Mouse (Mus musculus) v-Abl transformed pro-B cells (cell line): ENCODE results near the gene Rnpep.

Source experiments
- in situ Hi-C, 2 experiments: fragments of 400-800 bp; cut with MboI; formaldehyde crosslinking; loops; one replicate each; pipeline ENCODE4 v1.15.1; 2025; ENCODE audit not compliant: unreplicated experiment in 2 of 2

Gene Rnpep

DNA sequence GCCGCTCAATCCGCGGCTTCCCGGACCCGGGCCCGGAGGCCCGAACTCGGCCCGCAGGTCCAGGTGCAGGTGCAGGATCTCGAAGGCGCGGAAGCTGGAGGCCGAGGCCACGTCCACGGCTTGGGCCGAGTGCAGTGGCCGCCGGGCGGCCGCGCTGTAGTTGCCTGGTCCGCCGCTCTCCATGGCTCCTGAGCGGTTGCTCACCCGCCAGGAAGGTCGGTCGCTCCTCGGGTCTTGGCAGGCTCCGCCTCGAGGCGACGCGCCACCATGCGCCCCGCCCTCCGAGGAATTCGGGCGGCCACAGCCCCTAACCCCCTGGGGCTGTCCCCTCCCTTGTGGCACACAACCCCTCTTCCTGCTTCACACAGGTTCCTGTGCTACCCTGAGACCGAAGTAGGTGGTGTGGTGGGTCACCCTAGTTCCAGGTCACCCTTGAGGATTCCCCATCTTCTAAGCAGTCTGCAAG lies at the start of gene Rnpep:
Rnpep (minus strand) TSS at position 259 of the 466 bp plus-strand sequence.
- in situ Hi-C loops, result no loop called here

DNA sequence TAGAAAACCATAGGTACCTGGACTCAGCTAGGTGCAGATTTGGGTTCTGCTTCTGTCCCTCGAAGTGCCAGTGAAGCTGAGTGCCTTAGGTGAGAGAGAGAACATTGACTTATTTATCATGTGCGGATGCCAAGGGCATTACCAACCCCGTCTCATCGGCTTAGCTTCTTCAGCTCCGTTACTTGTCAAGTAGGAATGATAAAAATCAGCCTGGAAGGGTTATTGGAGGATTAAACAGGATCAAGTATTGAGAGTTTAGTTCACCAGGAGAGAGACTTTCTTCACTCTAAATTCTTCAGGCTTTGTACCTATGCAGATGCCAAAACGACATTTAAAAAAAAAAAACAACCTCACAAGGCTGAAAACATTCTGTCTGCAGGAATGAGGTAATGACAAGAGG lies 46.7 kb upstream of the Rnpep start:
- in situ Hi-C loops, result no loop called here

DNA sequence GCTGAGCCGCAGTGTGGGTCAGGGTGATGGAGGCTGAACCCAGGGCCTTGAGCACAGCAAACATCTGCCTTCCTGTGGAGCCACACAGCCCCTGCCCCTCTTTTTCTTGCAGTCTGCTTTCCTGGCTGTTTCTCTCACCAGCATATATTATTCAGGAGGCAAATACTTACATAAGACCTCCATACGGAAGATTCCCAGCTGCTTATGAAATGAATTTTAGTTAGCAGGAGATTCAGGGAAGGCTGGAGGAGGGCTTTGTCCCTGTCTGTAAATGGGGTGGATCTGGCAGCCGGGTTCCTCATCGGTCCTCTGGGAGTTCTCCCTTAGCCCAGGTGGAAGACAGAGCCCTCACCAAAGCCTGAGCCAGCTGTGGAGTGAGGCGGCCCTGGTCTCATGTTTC lies 44.5 kb upstream of the Rnpep start:
- in situ Hi-C loops, result no loop called here

DNA sequence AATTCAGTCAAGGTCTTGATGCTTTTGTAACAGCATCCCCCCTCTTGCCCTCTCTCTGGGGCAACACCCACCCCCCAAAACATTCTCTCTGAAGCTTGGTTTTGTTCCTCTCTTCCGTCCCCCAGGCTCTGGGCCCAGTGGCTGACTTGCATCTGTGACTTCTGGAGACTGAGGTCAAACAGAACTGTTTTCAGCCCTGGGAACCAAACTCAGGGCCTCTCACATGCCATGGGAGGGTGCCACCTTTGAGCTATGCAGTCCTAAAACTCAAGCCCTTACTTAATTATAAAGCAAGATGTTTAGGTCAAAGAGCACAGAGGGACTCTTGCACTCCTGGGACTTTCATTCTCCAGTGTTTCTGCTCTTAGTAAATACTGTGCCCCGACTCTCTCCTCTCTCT lies 42.0 kb upstream of the Rnpep start:
- in situ Hi-C loops, result no loop called here

DNA sequence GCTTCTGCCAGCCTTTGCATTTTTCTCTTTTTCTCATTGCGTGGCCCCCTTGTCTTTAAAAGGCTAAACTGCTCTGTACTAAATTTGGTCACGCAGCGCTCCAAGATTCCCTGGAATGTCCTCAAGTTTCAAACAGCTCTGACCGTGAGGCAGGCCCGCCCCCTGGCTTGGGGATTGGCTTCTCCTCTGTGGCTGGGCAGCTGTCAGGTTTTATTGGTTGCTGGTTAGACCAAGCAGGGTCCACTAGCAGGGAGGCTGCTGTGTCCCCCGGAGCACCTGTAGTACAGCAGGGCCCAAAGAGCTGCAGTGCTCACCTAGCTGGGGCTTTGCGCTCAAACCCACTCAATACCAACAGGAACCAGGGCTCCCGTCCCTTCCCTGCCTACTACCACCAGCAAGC lies 40.7 kb upstream of the Rnpep start, which contains the start of gene Lmod1:
Lmod1 (plus strand) TSS at position 237 of the 400 bp plus-strand sequence.
- in situ Hi-C loops, result no loop called here

DNA sequence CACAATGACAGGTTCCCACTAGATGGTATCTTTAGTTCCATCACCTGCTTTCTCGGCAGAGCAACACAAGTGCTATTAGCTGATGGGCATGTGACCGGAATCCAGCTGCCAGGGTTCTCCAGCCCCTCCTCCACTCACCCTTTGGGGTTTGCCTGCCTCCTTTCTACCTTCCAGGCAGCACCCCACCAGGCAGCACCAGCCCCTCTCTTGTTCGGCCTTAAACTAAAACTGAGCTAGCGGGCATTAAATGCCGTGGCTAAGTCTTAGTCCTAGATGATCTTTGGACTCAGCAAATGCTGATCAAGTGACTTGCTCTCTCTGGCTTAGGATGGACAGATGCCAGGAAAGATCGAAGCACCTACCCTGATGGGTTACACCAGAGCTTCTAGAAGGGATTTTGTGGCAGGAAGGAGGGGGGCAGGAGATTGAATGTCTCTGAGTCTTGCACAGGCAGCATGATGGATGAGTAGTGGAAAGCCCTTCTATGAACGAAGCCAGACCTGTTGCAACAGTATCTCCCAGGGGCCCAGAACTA lies 39.5 kb upstream of the Rnpep start:
- in situ Hi-C loops, result no loop called here

DNA sequence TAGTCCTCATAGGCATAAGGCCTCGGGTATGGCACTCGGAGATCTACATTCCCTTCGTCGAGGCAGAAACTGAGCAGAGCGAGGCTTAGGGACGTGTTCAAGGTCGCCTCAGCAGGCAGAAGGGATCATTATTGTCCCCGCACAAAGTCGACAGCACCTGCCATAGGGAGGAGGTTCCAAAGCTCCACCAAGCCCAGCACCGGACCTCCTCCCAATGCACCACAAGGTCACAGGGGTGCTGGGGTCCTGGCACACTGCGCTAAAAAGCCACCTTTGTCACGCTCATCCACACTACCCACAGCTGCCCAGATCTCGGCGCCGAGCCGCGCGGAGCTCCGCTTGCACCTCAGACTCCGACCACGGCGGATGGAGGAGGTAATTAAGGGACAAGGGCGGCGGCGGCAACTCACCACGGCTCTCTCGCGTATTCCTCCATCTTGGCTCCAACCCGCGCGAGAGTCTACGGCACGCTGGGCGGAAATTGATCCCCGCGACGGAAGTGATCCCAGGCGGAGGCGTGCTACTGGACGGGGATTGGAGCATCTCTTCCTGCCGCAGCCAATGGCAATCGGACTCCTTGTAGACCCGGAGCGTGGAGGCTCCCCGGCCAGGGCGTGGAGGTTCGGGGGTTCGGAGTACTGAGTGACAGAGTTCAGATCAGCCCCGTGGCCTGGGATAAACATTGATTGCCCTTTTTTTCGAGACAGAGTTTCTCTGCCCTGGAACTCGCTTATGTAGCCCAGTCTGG lies 29.6 kb upstream of the Rnpep start, which contains the start of gene Timm17a:
Timm17a (minus strand) TSS at position 495 of the 748 bp plus-strand sequence.
- in situ Hi-C loops, result no loop called here

DNA sequence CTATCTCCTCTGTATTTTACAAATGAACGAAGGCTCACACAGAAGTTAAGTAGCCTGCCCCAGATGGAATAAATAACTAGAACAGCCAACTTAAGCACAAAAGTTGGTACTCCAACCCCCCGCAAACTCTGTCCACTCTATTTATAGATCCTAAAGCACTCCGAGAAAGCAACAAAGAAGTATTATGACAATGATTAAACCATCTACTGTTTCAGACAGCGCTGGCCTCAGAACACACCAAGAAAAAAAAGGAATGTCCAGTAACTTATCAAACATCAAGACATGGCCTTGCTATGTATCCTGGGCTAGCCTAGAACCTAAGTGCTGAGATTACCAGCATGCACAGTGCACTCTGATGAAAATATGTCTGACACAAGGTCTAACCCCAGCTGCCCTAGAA lies 28.3 kb upstream of the Rnpep start:
- in situ Hi-C loops, result no loop called here

DNA sequence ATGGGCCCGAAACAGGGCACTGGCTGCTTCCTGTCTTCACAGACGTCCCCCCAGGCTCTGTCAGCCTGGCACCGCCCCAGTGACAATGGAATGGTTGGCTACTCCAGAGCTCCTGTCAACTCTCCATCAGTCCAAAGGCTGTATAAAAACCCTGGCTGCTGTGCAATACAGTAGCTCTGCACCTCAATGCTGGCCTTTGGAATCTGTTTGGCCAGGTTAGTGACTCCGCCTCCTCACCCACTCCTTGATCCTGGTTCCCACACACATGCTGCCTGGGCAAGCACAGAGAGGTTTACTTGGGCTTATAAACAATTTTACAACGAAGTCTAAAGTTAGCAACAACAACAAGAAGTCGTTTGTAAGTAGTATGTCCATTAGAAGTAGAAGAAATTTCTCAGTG lies 27.5 kb upstream of the Rnpep start:
- in situ Hi-C loops, result no loop called here

DNA sequence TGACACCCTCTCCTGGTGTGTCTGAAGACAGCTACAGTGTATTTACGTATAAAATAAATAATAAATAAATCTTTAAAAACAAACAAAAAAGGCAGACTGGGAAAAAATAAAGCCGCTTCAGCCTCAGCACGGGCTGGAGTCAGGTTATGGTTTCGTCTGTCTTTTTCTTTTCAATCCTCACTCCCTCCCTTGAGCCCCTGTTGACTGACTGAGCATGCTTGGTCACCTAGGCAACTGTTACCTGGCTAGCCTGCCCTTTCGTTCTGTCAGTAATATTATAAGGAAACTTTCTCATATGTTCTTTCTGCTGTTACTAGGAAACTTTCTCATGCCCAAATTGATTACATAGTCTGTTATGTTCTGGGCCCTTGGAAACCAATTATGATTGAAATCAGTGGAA lies 7.0 kb upstream of the Rnpep start:
- in situ Hi-C loops, result no loop called here

DNA sequence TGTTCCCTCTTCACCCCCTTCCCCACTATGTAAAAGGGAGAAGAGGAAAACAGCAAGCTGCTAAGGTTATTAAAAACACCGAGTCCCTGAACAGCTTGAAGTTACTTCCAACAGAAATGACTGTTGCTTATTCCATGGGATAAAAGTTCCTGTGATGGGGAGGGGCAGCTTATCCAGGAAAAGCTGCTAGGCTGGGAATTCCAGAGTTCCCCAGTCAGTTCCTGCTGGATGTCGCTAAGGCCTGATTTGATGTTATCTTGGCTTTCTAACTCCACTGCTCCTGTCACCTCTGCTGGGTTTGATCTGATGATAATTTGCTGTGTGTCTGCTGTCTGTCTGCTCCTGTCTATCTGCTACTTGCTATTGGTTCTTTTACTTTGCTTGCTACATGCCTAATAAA lies 2.4 kb upstream of the Rnpep start:
- in situ Hi-C loops, result no loop called here

DNA sequence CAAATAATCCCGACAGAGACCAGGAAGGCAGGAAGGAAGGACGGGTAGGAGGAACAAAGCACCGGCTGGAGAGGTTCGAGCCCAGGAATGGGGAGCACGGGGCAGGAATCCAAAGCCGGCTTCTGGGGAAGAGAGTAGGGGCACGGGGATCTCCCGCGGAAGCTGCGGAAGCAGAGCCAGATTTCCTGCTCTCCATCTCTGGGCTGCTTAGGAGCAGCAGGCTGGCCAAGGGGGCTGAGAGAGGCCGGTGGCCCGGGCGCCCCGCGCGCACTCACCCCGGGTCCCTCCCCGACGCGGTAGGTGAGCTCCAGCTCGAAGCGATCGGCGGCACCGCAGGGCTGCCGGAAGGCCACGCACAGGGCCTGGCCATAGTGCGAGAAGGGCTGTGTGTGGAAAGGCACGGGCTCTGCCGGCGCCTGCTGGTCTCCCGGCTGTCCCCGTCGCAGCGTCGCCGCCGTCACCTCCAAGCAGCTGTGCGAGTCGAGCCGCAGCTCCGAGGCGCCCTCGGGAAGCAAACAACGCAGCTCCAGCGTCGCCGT lies 528 bp downstream of the Rnpep start:
- in situ Hi-C loops, result no loop called here

DNA sequence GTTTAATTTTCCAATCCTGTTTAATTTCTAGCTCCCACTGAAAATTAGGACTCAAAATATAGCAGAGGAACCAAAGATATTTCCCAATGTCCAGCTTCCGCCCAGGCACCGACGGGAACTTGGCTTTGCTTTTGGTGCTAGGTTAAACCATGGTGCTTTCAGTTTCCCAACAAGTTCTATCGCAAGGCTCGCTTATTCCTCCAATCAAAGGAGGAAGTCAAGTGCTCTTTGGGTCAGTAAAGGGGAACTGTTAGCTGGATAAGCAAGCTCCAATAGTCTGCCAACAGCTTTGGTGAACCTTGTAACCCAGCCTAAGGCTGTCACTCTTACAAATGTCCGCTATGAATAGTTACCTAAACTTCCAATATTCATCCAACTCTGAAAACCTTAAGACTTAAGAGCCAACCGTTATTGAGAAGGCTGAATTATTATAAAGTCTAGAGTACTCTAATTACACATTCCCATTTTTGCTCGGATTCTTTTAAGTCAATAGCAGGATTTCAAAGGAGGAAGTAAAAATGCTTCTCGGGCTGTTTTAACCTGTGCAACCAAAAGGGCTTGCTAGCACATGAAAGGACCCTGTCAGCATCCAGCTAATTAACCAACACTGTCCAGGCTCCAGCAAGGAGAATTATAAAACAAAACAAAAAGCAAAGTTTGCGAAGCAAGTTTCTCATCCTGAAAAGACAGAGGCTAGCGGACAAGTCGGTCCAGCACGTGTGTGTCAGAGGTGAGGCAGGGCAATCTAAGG lies 1.2 kb downstream of the Rnpep start:
- in situ Hi-C loops, result no loop called here

DNA sequence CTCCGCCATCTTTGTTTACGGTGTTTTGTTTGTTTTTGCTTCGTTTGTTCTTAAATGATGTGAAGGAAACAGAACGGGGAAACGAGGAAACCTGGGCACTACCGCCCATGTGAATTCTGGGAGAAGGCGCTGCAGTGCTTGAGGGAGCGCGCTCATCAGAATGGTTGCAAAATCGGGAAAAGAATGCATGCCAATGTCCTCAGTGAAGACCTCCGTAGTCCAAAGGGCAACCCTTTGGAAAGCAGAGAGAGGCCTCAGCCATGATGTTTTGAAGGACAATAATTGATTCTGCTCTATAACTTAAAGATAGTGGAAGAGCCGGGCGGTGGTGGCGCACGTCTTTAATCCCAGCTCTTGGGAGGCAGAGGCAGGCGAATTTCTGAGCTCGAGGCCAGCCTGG lies 2.0 kb downstream of the Rnpep start:
- in situ Hi-C loops, result no loop called here

DNA sequence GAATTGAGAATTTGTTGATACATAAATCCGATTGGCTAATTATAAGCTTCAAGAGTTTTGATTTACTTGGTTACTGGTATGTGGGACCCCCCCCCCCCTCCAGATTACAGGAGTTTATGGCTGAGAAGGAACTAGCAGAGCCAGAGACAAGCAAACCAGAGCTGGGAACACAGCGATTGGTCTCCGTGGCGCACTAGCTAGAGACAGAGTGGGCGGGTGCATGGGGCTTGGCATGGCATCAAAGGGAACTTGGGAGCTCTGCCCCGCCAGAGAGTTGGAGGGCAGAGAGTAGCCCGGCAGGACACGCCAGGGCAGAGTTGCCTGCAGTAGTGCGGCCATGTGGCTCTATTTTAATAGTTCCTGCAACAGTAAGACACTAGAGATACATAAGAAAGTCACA lies 3.2 kb downstream of the Rnpep start:
- in situ Hi-C loops, result no loop called here

DNA sequence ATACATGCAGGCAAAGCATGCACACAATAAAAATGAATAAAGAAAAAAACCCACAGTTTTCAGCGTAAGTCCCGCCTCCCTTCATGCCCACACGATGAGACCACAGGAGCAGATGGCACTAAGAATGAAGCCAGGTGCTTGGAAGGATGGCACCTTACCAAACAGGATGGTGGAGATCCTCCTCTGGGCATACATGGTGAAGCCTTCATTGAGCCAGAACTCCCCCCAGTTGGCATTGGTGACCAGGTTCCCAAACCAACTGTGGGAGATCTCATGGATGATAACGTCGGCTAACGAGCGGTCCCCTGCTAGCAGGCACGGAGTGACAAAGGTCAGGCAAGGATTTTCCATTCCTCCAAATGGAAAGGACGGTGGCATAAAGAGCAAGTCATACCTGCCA lies 12.5 kb downstream of the Rnpep start:
- in situ Hi-C loops, result no loop called here

DNA sequence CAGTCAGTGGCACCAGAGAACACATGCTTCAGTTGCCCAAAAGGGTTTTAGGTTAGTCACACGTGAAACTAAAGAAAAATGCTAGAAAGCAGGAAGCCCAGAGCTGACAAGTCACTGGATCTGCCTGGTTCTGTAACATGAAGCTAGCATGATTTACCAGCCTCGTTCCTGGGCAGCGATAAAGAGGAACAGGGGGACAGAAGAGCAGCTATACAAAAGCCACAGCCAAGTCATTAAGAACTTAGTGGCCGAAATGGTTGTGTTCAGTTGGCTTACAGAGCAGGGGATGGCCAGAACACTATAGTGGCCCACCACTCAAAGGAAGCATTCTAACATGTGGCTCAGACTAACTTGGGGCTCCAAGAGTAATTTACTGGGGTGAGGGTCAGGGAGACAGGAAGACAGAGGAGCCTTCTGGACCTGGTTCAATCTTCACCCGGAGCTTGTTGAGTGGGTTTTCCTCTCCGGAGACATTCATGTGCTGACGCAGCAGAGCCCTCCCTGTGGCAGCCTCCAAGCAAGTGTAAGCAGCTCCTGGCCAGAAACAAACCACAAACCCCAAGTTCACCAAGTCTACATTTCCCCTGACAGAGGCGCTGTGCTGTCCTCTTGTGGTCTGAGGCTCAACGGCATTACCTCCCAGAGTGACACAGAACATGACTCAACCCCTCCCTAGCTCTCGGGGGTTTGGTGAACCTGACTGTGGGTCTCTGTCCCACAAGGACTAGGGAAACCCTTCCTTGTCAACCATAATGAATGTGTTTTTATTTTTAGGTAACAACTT lies 16.0 kb downstream of the Rnpep start:
- in situ Hi-C loops, result loop anchor here in 1 of 2 experiments (10.0 kb wide), 1 partner anchor 113 kb away; no protein-coding TSS in a partner anchor

DNA sequence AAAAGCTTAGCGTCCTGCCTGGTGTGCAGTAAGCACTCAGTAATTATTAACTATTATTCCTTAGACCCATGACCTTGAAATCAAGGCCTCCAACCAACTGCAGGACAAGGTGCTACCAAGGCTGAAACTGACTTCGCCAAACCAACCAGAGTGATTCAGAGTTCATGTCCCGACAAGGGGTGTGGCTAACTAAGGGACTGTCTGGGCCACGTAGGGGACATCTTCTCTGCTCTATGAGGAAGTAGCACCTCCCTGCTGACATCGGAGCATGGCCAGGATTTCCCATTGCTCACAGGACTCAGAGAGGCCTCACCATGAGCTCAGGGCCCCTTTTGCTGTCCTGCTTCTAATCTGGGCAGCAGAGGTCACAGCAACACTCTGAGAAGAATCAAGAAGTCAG lies 18.1 kb downstream of the Rnpep start:
- in situ Hi-C loops, result loop anchor here in 1 of 2 experiments (10.0 kb wide), 1 partner anchor 111 kb away; no protein-coding TSS in a partner anchor

DNA sequence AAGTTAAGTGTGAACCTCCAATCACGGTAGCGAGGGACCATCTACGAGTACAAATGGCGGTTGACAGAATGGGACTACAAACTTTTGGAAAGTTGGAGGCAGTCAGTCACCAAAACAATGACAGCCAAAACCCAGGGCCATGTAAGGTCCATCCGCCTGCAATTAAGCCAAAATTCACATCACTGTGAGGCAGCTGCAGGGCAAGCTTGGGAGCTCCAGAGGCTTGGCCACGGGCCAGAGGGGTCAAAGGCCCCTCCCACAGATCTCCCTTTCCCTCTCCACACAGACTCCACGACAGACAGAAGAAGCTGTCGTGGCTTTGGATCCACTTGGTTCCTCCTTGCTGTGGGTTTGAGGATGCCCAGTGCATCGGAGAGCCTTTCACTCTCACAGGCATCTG lies 20.6 kb downstream of the Rnpep start:
- in situ Hi-C loops, result loop anchor here (5.0 to 10.0 kb wide), 2 partner anchors 94 to 109 kb away; no protein-coding TSS in a partner anchor

DNA sequence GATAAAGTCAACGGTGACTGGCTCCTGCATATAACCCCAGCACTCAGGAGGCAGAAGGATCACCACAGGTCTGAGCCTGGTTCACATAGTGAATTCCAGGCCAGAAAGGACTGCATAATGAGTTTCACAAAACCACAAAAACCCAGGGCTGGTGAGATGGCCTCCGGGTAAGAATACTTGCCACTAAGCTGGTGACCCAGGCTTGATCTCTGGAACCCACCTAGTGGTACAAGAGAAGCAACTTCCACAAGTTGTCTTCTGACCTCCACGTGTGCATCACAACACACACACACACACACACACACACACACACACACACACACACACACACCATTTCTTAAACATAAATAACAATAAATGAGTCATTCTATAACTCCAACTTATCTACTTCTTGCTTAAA lies 21.6 kb downstream of the Rnpep start:
- in situ Hi-C loops, result loop anchor here (5.0 to 10.0 kb wide), 2 partner anchors 95 to 108 kb away; no protein-coding TSS in a partner anchor
